In the genomic region with DNA sequence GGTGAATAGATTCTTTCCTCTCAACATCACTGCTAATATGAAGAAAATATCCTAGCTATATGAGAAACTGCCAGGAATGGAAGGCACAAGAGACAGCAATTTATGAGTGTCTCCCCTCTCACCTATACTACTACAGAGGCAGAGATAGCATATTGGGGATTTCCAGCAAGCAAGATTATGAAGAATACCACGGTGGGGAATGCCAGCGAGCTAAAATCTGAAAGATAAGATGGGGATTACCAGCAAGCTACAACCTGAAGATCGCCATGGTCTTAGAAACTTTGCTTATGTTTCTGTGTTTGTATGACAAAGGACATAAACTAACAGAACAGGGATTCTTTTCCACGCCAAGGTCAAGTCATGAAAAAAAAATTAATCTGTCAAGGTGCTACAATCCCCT, we compare ENCODE assay signal across 20 mouse cellular contexts.
"Had no signal": no experiment of that assay in that cellular context is flagged by ENCODE, and none has a peak within 500 bp of the region (broad histone marks: within the 10 kb centered on the region; RNA-seq: fewer than 3 reads in every experiment).

No protein-coding gene starts in this region.

- H3K9me3 ChIP-seq: lung, embryonic 15.5 days; megakaryocyte, embryonic 14.5 days; neural tube, embryonic 13.5 days; neural tube, embryonic 15.5 days had no signal

- DNase-seq: liver, postnatal 0 days; lung, adult 2 months; lung, postnatal 14 days; lung, postnatal 36 days; midbrain, embryonic 14.5 days; right cerebral cortex, postnatal 14 days; right cerebral cortex, postnatal 4 days; spleen, adult 18-20 months; thymus, adult 18-20 months; thymus, postnatal 14 days; thymus, postnatal 36 days had no signal

- ATAC-seq: liver, postnatal 0 days; lung, postnatal 0 days; midbrain, embryonic 16.5 days had no signal

- H3K4me2 ChIP-seq: lung, embryonic 15.5 days; midbrain, embryonic 11.5 days; neural tube, embryonic 13.5 days; neural tube, embryonic 15.5 days had no signal

- H3K4me3 ChIP-seq: lung, embryonic 15.5 days; megakaryocyte, embryonic 14.5 days; myocyte; neural tube, embryonic 13.5 days; neural tube, embryonic 15.5 days had no signal

- H3K27ac ChIP-seq: lung, embryonic 15.5 days; macrophage; neural tube, embryonic 13.5 days; neural tube, embryonic 15.5 days had no signal

- H3K36me3 ChIP-seq: neural tube, embryonic 13.5 days; neural tube, embryonic 15.5 days had no signal

- H3K9ac ChIP-seq: liver, postnatal 0 days; lung, embryonic 15.5 days; neural tube, embryonic 13.5 days; neural tube, embryonic 15.5 days had no signal

- H3K27me3 ChIP-seq: lung, embryonic 15.5 days; neural tube, embryonic 13.5 days; neural tube, embryonic 15.5 days had no signal
